Mouse (Mus musculus) hindbrain, embryonic 11.5 days (tissue): ENCODE results near the gene Sgip1. TPM values are rescaled to one million over a fixed set of nuclear protein-coding genes. Genes with fewer than 3 reads are reported as not detected.

Source experiments
- ATAC-seq: fragments of 200-750 bp; cut with Nextera tagmentation; 2 replicates; pipeline ENCODE4 v1.8.0; 2017; ENCODE audit warnings: mild to moderate bottlenecking, moderate TSS enrichment, moderate library complexity; ENCODE audit not compliant: low FRiP score
- DNase-seq: peaks from one replicate; pipeline ENCODE4 v3.0.0-alpha.2; 2015; ENCODE audit warnings: low spot score
- H3K27ac ChIP-seq: fragments of 300-500 bp; sonication (generic); 2 replicates; pipeline ENCODE4 v1.5.1; 2014; ENCODE audit warnings: mild to moderate bottlenecking, low read depth, low read length
- H3K27me3 ChIP-seq: fragments of 300-500 bp; sonication (generic); 2 replicates; pipeline ENCODE4 v1.6.1; 2014; ENCODE audit warnings: mild to moderate bottlenecking, low read length, moderate library complexity, mixed read lengths; ENCODE audit not compliant: control insufficient read depth, insufficient read depth
- H3K36me3 ChIP-seq: fragments of 300-500 bp; sonication (generic); 2 replicates; pipeline ENCODE4 v1.6.1; 2014; ENCODE audit warnings: mild to moderate bottlenecking, low read length, moderate library complexity, mixed read lengths; ENCODE audit not compliant: control insufficient read depth, insufficient read depth
- H3K4me1 ChIP-seq: fragments of 300-500 bp; sonication (generic); replicated peaks from 2 replicates; pipeline ENCODE4 v1.6.1; 2014; ENCODE audit warnings: low read length, mixed read lengths; ENCODE audit not compliant: control insufficient read depth, insufficient read depth
- H3K4me2 ChIP-seq: fragments of 300-500 bp; sonication (generic); replicated peaks from 2 replicates; pipeline ENCODE4 v1.6.1; 2014; ENCODE audit warnings: mild to moderate bottlenecking, low read depth, low read length
- H3K4me3 ChIP-seq: fragments of 300-500 bp; sonication (generic); 2 replicates; pipeline ENCODE4 v1.5.1; 2014; ENCODE audit warnings: low read depth, low read length
- H3K9ac ChIP-seq: fragments of 300-500 bp; sonication (generic); 2 replicates; pipeline ENCODE4 v1.6.1; 2014; ENCODE audit warnings: low read depth, low read length
- H3K9me3 ChIP-seq: fragments of 300-500 bp; sonication (generic); 2 replicates; pipeline ENCODE4 v1.6.1; 2016; ENCODE audit warnings: low read length; ENCODE audit not compliant: control insufficient read depth
- WGBS: fragments of 180-500 bp; shearing (Covaris S2); extraction: QIAGEN DNeasy Blood & Tissue Kit; methylation state at CpG from one replicate; pipeline ENCODE4 v1.1.7; 2014; 5-methylcytosine and 5-hydroxymethylcytosine counted together
- polyA plus RNA-seq: library from polyadenylated mRNA; unstranded; fragments of >200 nt; fragmentation: Nextera tagmentation; extraction: Ambion mirVana; gene quantifications from 2 replicates; pipeline ENCODE4 v1.2.1, GENCODE M21; 2014

Sgip1 gene
- polyA plus RNA-seq, 1 experiment from 2014 or later: 22.9 TPM

GRCm38 (mm10) chr4:102771598-102772357, 30.7 kb downstream of the Sgip1 start:
- Histone ChIP-seq H3K4me3 (no peak overlapping the region), H3K36me3 (no peaks in the 10 kb centered on the region)
- ATAC-seq: no peak

GRCm38 (mm10) chr4:102773225-102773624, 32.1 kb downstream of the Sgip1 start:
- H3K27me3 ChIP-seq: no peaks in the 10 kb centered on the region
- H3K27ac ChIP-seq: no peak overlapping the region
- H3K9me3 ChIP-seq: no peaks in the 10 kb centered on the region
- DNase-seq (no peak), ATAC-seq (no peak)
- WGBS: 91% methylated on average over 3 of the region's 3 CpGs
- no peaks in the 10 kb centered on the region for H3K4me1 ChIP-seq
- no peak overlapping the region for H3K4me2 ChIP-seq
- H3K9ac ChIP-seq: no peak overlapping the region
- no peaks in the 10 kb centered on the region for H3K36me3 ChIP-seq
- no peak overlapping the region for H3K4me3 ChIP-seq

More at GRCm38 (mm10) chr4:102771598-102772357, 30.7 kb downstream of the Sgip1 start:
- 85% methylated on average over 5 of the region's 5 CpGs for WGBS
- no peaks in the 10 kb centered on the region for H3K27me3 ChIP-seq
- H3K9ac ChIP-seq: no peak overlapping the region
- H3K4me2 ChIP-seq: no peak overlapping the region
- DNase-seq: no peak
- no peak overlapping the region for H3K27ac ChIP-seq
- H3K4me1 ChIP-seq: no peaks in the 10 kb centered on the region
- H3K9me3 ChIP-seq: no peaks in the 10 kb centered on the region

GRCm38 (mm10) chr4:102773841-102774240, 32.7 kb downstream of the Sgip1 start:
- WGBS: 92% methylated on average over 1 of the region's 1 CpGs
- DNase-seq (no peak), ATAC-seq (no peak)
- H3K9ac ChIP-seq: no peak overlapping the region
- no peak overlapping the region for H3K4me2 ChIP-seq
- H3K4me3 ChIP-seq: no peak overlapping the region
- H3K4me1 ChIP-seq: no peaks in the 10 kb centered on the region
- H3K27ac ChIP-seq: no peak overlapping the region
- no peaks in the 10 kb centered on the region for H3K9me3 ChIP-seq
- H3K27me3 ChIP-seq: no peaks in the 10 kb centered on the region
- H3K36me3 ChIP-seq: no peaks in the 10 kb centered on the region

GRCm38 (mm10) chr4:102774549-102774948, 33.5 kb downstream of the Sgip1 start:
- DNase-seq: no peak

GRCm38 (mm10) chr4:102775596-102776270, 34.6 kb downstream of the Sgip1 start:
- no peak overlapping the region for H3K4me2 ChIP-seq
- H3K27ac ChIP-seq: no peak overlapping the region
- no peak for ATAC-seq
- no peaks in the 10 kb centered on the region for H3K27me3 ChIP-seq
- no peak for DNase-seq
- no peaks in the 10 kb centered on the region for H3K9me3 ChIP-seq
- H3K9ac ChIP-seq: no peak overlapping the region
- 54% methylated on average over 2 of the region's 2 CpGs for WGBS
- no peaks in the 10 kb centered on the region for H3K36me3 ChIP-seq
- H3K4me1 ChIP-seq: no peaks in the 10 kb centered on the region
- no peak overlapping the region for H3K4me3 ChIP-seq

More at GRCm38 (mm10) chr4:102774549-102774948, 33.5 kb downstream of the Sgip1 start:
- Histone ChIP-seq H3K4me1 (no peaks in the 10 kb centered on the region), H3K4me2 (no peak overlapping the region), H3K9ac (no peak overlapping the region), H3K27ac (no peak overlapping the region), H3K27me3 (no peaks in the 10 kb centered on the region), H3K36me3 (no peaks in the 10 kb centered on the region), H3K9me3 (no peaks in the 10 kb centered on the region), H3K4me3 (no peak overlapping the region)
- no peak for ATAC-seq
- WGBS: 50% methylated on average over 1 of the region's 1 CpGs

GRCm38 (mm10) chr4:102779902-102780301, 38.8 kb downstream of the Sgip1 start:
- Histone ChIP-seq H3K4me3 (no peak overlapping the region), H3K9ac (no peak overlapping the region), H3K9me3 (no peaks in the 10 kb centered on the region), H3K27me3 (no peaks in the 10 kb centered on the region), H3K4me2 (no peak overlapping the region), H3K36me3 (no peaks in the 10 kb centered on the region), H3K27ac (no peak overlapping the region), H3K4me1 (no peaks in the 10 kb centered on the region)
- WGBS: 89% methylated on average over 6 of the region's 6 CpGs
- DNase-seq (no peak), ATAC-seq (no peak)

GRCm38 (mm10) chr4:102783063-102783748, 42.1 kb downstream of the Sgip1 start:
- no peak for DNase-seq
- no peak for ATAC-seq
- Histone ChIP-seq H3K9ac (no peak overlapping the region), H3K27ac (no peak overlapping the region), H3K4me3 (no peak overlapping the region), H3K4me2 (no peak overlapping the region), H3K9me3 (no peaks in the 10 kb centered on the region), H3K36me3 (no peaks in the 10 kb centered on the region), H3K4me1 (no peaks in the 10 kb centered on the region), H3K27me3 (no peaks in the 10 kb centered on the region)
- WGBS: 82% methylated on average over 7 of the region's 7 CpGs

- Histone ChIP-seq H3K4me2 (no peak overlapping the region), H3K27me3 (no peaks in the 10 kb centered on the region), H3K36me3 (no peaks in the 10 kb centered on the region), H3K9me3 (no peaks in the 10 kb centered on the region), H3K27ac (no peak overlapping the region), H3K4me1 (no peaks in the 10 kb centered on the region), H3K4me3 (no peak overlapping the region), H3K9ac (no peak overlapping the region)
- WGBS: 85% methylated on average over 4 of the region's 4 CpGs
- no peak for ATAC-seq
- no peak for DNase-seq
These were observed 44.1 kb downstream of the Sgip1 start for GRCm38 (mm10) chr4:102785158-102785557.
